Mouse (Mus musculus): ENCODE results near the gene 4930435E12Rik. TPM values are rescaled to one million over a fixed set of nuclear protein-coding genes. Genes with fewer than 3 reads are reported as not detected.

The 4930435E12Rik gene
- polyA plus RNA-seq, 3 experiments from 2014 or later, result not detected

DNA sequence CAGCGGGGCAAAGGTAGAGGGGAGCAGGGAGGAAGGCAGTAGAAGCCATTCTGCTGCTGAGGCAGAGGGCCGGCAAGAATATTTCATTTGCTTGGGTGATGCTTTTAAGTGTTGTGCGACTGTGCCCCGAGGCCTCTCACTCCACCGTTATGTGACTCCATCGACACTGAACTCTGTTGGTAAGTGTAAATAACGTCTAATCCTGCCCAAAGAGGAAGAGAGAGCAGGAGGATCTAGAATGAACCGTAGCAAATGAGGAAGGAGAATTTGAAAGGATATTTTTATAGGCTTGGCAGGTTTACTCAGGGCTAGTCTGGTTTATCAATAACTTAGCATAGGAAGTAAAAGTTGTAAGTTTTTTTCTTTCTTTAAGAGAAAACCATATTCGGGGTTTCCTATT is 59.0 kb downstream of the 4930435E12Rik start:
- no peak for ATAC-seq

DNA sequence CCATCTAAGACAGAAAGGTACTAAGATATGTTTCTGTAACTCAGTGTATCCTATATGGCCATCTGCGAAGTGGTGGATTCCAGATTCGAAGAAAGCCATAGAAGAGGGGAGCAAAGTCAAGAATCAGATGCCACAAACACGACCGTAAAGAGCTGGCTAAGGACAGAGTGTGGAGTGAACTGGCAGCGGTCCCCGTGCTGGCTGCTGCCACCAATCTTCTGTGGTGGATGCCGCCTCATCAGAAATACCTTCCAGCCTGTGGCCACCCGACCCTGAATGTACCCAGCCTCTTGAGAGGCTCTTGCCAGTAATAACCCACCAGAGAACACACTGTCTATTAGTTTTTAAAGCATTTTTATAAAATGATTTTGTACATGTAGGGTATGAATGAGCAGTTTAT is 60.2 kb downstream of the 4930435E12Rik start:
- no peak for ATAC-seq

DNA sequence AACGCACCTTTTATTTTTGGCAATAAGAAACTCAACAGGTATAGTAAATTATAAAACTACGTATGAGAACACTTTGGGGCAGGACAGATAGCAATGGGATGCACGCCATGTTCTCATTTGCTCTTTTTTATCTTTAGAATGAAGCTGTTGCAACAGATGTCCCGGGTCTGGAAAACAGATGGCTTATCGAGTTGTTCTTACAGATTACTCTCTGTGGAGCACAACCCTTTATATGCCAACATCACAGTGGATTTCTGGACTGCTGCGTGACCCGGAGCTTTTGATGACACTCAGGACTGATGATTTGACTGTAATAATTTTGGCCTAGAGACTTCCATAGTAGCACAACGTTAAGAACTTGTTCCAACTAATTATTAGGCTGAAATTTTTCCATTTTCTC is 60.8 kb downstream of the 4930435E12Rik start:
- ATAC-seq, result no peak

DNA sequence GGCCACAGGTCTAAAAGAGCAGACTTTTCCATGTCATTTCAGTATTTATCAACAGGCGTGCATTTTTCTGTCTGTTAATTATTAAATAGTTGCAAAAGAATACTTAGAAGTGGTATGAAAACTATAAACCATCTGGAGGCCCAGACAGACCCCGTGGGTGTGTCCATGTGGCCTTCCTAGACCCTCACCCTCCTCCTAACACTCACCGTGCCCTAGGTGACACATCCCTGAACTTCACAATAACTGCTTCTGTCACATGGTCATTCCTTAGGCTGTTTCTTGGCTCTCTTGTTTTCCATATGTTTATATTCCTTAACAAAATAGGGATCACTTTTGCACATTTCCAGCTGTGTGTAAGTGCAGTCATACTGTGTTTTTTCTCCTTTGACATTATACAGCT is 61.9 kb downstream of the 4930435E12Rik start:
- no peak for ATAC-seq

DNA sequence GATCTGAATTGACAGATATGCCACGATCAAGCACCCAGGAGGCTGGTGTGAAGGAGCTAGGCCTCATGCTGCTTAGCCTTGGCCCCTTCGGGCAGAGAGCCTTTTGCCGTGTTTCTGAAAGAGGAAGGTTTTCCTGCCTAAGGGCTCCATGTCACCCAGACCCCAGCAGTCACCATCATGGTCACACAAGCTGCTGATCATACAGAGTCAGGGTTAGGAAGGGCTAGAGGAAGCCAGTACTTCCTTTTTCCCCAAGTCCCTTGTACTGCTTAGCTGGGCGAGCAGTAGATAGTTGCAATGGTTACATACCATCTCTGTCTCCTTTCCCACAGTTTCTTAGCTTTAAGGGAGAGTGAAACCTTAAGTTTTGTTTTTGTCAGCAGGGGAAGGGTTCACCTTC is 65.0 kb downstream of the 4930435E12Rik start:
- no peak for ATAC-seq

DNA sequence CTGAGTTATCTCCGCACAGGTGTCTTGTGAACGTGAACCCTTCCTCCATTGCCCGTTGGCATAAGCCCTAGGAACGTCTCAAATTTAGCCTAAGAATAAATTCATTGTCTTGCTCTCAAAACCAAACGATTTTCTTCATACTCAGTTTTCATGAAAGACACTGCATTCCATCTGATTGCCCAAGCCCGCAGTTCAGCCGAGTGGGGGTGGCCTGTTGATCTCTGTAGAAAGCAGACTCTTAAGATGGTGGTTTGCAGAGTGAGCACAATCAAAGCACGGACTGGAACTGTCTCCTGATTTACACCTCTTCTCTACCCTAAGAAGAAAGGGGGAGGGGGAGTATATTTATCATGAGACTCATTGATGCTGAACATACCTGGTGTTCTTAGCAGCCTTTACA is 66.1 kb downstream of the 4930435E12Rik start:
- no peak for ATAC-seq

Other genes starting within 250 kb of the 4930435E12Rik start
- gene Arhgap31, start 115.5 kb downstream of the 4930435E12Rik start, polyA plus RNA-seq (2017; shearing (Covaris generic)), result 10 to 100 TPM; 16.4 to 26.3 (median 23.6) TPM
- gene B4galt4, start 86.5 kb downstream of the 4930435E12Rik start, polyA plus RNA-seq (2017; shearing (Covaris generic)), result 10 to 100 TPM in 2 of 3 experiments, 1 to 10 TPM in 1; 7.1 to 14.7 (median 14.3) TPM
- gene Upk1b, start 28.4 kb downstream of the 4930435E12Rik start, polyA plus RNA-seq (2017; shearing (Covaris generic)), result not detected
- not detected for gene Igsf11, start 63.9 kb upstream of the 4930435E12Rik start, polyA plus RNA-seq (2017; shearing (Covaris generic))

Measured in inflammation-experienced regulatory T-cells, adult 6 months (primary cell).